Mouse (Mus musculus): ENCODE data around the gene Aig1. TPM values are rescaled to one million over a fixed set of nuclear protein-coding genes. Genes with fewer than 3 reads are reported as not detected.

Gene Aig1
- polyA plus RNA-seq, 1 experiment from 2014 or later, result 37.0 TPM

DNA sequence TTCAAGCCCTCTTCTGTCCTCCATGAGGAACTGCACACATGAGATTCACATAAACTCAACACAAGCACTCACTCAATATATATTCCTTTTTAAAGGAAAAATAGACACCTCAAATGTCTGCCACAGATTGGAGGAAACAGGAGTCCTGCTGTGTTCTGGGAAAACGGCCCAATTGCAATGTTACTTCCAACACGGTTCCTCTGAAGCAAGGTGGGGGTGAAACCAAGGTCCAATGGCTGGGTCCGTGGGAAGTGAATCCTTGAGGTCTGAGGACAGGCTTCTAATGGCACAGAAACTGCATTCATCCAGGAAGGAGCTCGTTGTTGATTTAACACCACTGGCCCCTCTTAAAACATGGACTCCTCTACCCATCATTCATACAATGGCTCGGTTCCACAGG, 67.5 kb downstream of the Aig1 start:
- Histone ChIP-seq H3K27ac (no peak overlapping the region), H3K4me3 (no peak overlapping the region), H3K27me3 (no peaks in the 10 kb centered on the region), H3K36me3 (ENCODE audit: poor library complexity, severe bottlenecking) (peaks cover 8% of the 10 kb centered on the region; the same call in 1 of the 2 replicates), H3K9ac (no peak overlapping the region), H3K4me1 (no peaks in the 10 kb centered on the region), H3K9me3 (replicated peaks) (no peaks in the 10 kb centered on the region), H3K4me2 (no peak overlapping the region)
- ATAC-seq, result no peak
- 92% methylated on average over 5 of the region's 5 CpGs for WGBS

DNA sequence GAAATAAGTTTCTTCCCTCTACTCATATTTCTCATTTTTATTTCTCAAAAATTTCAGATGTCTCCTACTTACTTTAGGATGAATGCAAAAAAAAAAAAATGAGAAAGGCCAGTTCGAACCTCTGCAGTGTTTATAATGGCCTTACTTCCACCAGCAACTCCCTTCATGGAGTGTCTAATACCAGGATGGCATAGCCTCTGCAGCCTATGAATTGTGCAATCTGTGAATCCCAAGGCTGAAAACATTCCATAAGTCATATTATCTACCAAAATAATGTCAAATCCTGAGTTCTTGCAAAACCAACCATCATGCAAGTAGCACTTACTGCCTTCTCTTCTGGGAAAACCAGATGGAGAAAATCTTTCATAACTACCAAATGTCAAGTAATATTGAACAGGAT, 75.3 kb downstream of the Aig1 start:
- WGBS, result 94% methylated on average over 1 of the region's 1 CpGs
- no peak overlapping the region for H3K27ac ChIP-seq

DNA sequence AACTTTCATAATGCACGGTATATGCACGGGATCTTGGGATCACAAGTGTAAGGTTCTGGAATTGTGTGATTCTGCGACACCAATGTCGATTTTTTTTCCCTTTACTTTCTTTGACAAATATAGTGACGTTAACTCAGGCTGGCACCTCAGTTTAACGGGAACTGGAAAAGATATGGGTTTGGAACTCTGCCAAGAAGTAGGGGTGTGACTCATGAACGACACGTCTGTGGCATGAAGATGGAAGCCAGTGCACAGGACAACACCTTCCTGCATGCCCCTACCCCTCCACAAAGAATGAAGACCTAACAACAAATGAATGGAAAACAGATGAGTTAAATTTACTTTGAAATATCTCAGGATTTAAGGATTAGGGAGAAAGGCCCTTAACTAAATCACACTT, 76.0 kb downstream of the Aig1 start:
- H3K9me3 ChIP-seq (replicated peaks), result no peaks in the 10 kb centered on the region
- no peak overlapping the region for H3K27ac ChIP-seq
- 86% methylated on average over 8 of the region's 8 CpGs for WGBS
- H3K4me3 ChIP-seq, result no peak overlapping the region
- H3K4me2 ChIP-seq, result no peak overlapping the region
- H3K9ac ChIP-seq, result no peak overlapping the region
- no peaks in the 10 kb centered on the region for H3K27me3 ChIP-seq
- ATAC-seq, result no peak
- no peaks in the 10 kb centered on the region for H3K4me1 ChIP-seq
- no peaks in the 10 kb centered on the region for H3K36me3 ChIP-seq (ENCODE audit: poor library complexity, severe bottlenecking)

More for the DNA sequence above, 75.3 kb downstream of the Aig1 start:
- H3K36me3 ChIP-seq (ENCODE audit: poor library complexity, severe bottlenecking), result no peaks in the 10 kb centered on the region
- H3K9me3 ChIP-seq (replicated peaks), result no peaks in the 10 kb centered on the region
- no peak overlapping the region for H3K4me3 ChIP-seq
- H3K4me1 ChIP-seq, result no peaks in the 10 kb centered on the region
- H3K4me2 ChIP-seq, result no peak overlapping the region
- H3K9ac ChIP-seq, result no peak overlapping the region
- H3K27me3 ChIP-seq, result no peaks in the 10 kb centered on the region
- no peak for ATAC-seq

DNA sequence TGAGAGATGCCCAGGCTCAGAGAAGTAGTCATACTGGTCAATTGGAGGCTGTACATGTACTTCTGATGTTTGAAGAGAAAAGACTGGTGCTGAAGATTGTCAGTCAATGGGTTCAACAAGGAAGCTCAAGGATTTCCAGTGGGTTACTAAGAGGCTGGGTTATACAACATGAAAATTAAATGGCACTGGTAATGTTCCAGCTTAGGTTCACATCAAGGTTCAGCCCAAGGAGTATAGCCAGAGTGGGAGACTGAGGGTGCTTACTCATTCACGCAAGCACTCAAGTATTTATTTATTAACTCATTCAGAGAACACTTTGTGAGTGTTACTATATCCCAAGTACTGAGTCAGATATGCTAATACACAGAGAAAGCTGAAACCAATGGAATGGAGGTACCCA, 79.2 kb downstream of the Aig1 start:
- H3K9ac ChIP-seq, result no peak overlapping the region
- H3K36me3 ChIP-seq (ENCODE audit: poor library complexity, severe bottlenecking), result no peaks in the 10 kb centered on the region
- H3K27ac ChIP-seq, result no peak overlapping the region
- 100% methylated on average over 1 of the region's 1 CpGs for WGBS
- no peak overlapping the region for H3K4me2 ChIP-seq
- no peaks in the 10 kb centered on the region for H3K4me1 ChIP-seq
- H3K27me3 ChIP-seq, result no peaks in the 10 kb centered on the region
- H3K4me3 ChIP-seq, result no peak overlapping the region
- H3K9me3 ChIP-seq (replicated peaks), result no peaks in the 10 kb centered on the region
- no peak for ATAC-seq

DNA sequence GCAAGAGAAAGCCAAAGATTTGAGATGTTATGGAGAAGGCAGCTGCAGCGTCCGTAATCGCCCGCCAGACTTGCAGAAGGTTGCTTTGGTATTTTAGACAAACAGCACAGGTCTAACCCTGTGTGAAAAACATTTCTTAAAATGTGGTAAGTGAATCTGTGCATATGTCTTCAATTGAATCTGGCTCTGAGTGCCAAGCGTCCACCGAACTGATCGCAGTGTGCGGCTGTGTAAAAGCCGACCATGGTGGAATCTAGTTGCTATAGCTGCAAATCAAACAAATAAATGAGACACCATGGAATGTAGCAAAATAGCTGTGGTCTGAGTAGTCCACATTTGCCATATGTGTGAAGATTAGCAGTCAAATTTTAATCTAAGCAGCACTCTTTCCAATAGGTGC, 80.7 kb downstream of the Aig1 start:
- H3K4me1 ChIP-seq, result no peaks in the 10 kb centered on the region
- no peaks in the 10 kb centered on the region for H3K27me3 ChIP-seq
- ATAC-seq, result no peak
- H3K4me3 ChIP-seq, result no peak overlapping the region
- H3K27ac ChIP-seq, result no peak overlapping the region
- no peaks in the 10 kb centered on the region for H3K36me3 ChIP-seq (ENCODE audit: poor library complexity, severe bottlenecking)
- H3K9ac ChIP-seq, result no peak overlapping the region
- H3K4me2 ChIP-seq, result no peak overlapping the region
- no peaks in the 10 kb centered on the region for H3K9me3 ChIP-seq (replicated peaks)
- WGBS, result 92% methylated on average over 9 of the region's 9 CpGs

DNA sequence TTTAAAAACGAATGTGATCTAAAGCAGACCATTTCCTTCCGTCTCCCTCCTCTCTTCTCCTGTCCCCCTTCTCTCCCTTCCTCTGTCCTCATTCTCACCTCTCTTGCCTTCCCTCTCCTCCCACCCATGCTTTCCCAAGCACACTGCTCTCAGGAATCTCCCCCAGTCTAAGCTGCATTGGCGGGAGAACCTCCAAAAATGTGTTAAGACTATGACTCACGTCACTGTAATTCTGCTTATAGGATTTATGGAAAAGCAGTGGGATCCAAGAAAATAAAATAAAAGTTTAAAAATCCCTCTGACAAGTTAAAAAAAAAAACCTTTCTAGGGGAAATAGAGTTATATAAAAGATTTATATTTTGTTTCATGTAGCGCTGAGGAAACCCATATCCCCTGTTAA, 86.0 kb downstream of the Aig1 start:
- no peak overlapping the region for H3K4me3 ChIP-seq
- H3K36me3 ChIP-seq (ENCODE audit: poor library complexity, severe bottlenecking), result no peaks in the 10 kb centered on the region
- H3K4me2 ChIP-seq, result no peak overlapping the region
- H3K27me3 ChIP-seq, result no peaks in the 10 kb centered on the region
- H3K9ac ChIP-seq, result no peak overlapping the region
- WGBS, result 89% methylated on average over 5 of the region's 5 CpGs
- no peak for ATAC-seq
- no peaks in the 10 kb centered on the region for H3K9me3 ChIP-seq (replicated peaks)
- no peak overlapping the region for H3K27ac ChIP-seq
- no peaks in the 10 kb centered on the region for H3K4me1 ChIP-seq

DNA sequence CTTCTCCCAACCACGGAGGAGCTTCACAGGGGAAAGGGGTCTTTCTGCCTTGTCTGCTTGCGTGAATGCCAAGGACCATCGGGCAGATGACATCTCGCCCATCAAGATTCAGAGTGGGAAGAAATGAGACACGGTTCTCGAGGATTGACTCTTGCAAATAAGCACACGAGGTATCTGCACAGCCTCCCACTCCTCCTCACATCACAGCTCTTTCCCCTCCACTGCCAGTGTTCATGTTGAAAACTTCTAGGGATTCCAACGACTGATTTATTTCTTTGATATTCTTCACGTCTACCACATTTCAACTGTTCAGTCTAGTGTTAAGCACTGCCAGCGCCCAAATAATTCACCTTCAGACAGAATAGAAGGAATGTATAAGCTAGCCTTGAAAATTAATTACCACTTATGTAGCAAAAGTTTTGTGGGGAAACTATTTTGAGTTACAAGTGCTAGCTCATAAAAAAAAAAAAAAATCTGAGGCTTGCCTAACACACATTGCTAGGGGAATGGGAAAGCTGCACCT, 86.5 kb downstream of the Aig1 start:
- H3K4me2 ChIP-seq, result no peak overlapping the region
- no peaks in the 10 kb centered on the region for H3K4me1 ChIP-seq
- no peak for ATAC-seq
- no peak overlapping the region for H3K4me3 ChIP-seq
- H3K27ac ChIP-seq, result no peak overlapping the region
- no peaks in the 10 kb centered on the region for H3K9me3 ChIP-seq (replicated peaks)
- 92% methylated on average over 10 of the region's 10 CpGs for WGBS
- H3K27me3 ChIP-seq, result no peaks in the 10 kb centered on the region
- no peak overlapping the region for H3K9ac ChIP-seq
- no peaks in the 10 kb centered on the region for H3K36me3 ChIP-seq (ENCODE audit: poor library complexity, severe bottlenecking)

DNA sequence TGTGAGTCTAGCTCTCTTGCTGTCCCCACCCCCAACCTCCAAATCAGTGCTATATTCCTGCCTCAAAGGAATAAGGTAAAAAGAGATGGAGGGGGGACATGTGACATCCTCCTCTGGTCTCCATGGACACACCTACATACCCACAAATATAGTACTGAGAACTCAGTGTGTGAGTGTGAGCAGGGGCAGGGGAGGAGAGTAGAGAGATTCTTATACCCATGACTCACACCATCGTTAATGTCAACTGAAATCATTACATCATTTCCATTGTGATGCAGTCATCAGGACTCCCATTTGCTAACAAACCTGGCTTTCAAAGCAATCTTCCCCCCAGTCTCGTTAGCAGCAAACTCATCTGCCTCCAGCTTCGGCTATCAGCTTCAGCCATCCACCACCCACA, 92.8 kb downstream of the Aig1 start:
- no peaks in the 10 kb centered on the region for H3K27me3 ChIP-seq
- H3K27ac ChIP-seq, result no peak overlapping the region
- H3K4me1 ChIP-seq, result no peaks in the 10 kb centered on the region
- no peaks in the 10 kb centered on the region for H3K9me3 ChIP-seq (replicated peaks)
- H3K9ac ChIP-seq, result no peak overlapping the region
- 45% methylated on average over 3 of the region's 3 CpGs for WGBS
- H3K4me2 ChIP-seq, result no peak overlapping the region
- no peaks in the 10 kb centered on the region for H3K36me3 ChIP-seq (ENCODE audit: poor library complexity, severe bottlenecking)
- no peak for ATAC-seq
- H3K4me3 ChIP-seq, result no peak overlapping the region

DNA sequence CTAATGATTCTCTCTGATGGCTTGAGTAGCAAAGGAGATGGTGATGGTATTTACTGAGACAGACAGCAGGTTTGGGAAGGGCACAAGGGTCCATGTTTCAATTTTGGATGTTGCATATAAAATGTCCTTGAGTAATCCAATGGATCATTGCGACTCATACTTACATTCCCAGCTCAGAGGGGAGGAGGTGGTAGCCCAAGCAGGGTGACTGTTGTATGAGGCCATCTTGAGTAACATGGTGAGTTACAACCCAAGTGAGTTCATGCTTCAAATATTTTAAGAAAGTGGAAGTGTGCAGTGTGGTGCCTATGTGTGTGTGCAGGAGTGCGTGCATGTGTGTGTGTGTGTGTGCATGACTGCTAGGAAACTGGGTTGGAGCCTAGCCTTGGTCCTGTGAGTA, 93.4 kb downstream of the Aig1 start:
- 93% methylated on average over 2 of the region's 2 CpGs for WGBS
- Histone ChIP-seq H3K4me2 (no peak overlapping the region), H3K4me1 (no peaks in the 10 kb centered on the region), H3K9ac (no peak overlapping the region), H3K27me3 (no peaks in the 10 kb centered on the region), H3K9me3 (replicated peaks) (no peaks in the 10 kb centered on the region), H3K36me3 (ENCODE audit: poor library complexity, severe bottlenecking) (no peaks in the 10 kb centered on the region), H3K27ac (no peak overlapping the region), H3K4me3 (no peak overlapping the region)
- no peak for ATAC-seq

DNA sequence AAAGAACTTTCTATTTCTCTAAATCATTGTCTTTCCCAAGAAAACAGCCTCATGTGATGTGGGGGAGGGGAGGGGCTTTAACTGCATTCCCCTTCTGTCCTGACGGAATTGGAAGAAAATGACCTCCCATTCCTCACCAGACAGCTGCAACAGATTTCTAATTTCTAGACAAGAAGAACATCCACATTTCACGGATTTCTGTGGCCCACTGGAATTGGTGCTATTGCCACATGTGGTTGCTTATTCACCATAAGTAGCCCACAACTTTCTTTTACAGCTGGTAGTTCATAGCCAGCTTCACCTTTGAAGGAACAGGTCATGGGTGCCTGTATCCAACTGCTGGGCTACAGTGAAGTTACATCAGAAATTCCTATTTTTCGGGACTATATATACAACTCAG, 93.9 kb downstream of the Aig1 start:
- Histone ChIP-seq H3K4me1 (no peaks in the 10 kb centered on the region), H3K4me2 (no peak overlapping the region), H3K4me3 (no peak overlapping the region), H3K27me3 (no peaks in the 10 kb centered on the region), H3K9me3 (replicated peaks) (no peaks in the 10 kb centered on the region), H3K9ac (no peak overlapping the region), H3K36me3 (ENCODE audit: poor library complexity, severe bottlenecking) (no peaks in the 10 kb centered on the region), H3K27ac (no peak overlapping the region)
- no peak for ATAC-seq
- 91% methylated on average over 3 of the region's 3 CpGs for WGBS

DNA sequence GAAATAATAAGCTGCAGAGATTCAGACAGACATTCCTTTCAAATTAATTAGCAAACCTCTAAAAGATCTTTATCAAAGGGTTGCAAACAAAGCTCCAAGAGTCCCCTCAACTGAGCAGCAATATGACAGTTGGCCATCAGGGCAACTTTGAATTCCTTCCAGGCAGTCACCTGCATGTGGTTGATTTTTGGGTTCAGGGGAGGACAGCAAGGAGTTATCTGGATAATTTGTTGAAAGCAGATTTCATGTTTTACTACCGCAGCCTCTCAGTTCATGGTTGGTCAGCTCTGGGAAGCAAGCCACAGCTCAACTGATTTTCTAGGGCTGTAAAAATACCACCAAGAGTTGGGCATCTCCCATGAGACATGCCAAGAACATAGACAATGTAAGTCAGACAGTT, 98.1 kb downstream of the Aig1 start:
- H3K36me3 ChIP-seq (ENCODE audit: poor library complexity, severe bottlenecking), result no peaks in the 10 kb centered on the region
- no peaks in the 10 kb centered on the region for H3K4me1 ChIP-seq
- no peak for ATAC-seq
- H3K27ac ChIP-seq, result no peak overlapping the region
- no peak overlapping the region for H3K9ac ChIP-seq
- no peaks in the 10 kb centered on the region for H3K27me3 ChIP-seq
- no peak overlapping the region for H3K4me2 ChIP-seq
- no peak overlapping the region for H3K4me3 ChIP-seq
- 94% methylated on average over 1 of the region's 1 CpGs for WGBS
- H3K9me3 ChIP-seq (replicated peaks), result no peaks in the 10 kb centered on the region

DNA sequence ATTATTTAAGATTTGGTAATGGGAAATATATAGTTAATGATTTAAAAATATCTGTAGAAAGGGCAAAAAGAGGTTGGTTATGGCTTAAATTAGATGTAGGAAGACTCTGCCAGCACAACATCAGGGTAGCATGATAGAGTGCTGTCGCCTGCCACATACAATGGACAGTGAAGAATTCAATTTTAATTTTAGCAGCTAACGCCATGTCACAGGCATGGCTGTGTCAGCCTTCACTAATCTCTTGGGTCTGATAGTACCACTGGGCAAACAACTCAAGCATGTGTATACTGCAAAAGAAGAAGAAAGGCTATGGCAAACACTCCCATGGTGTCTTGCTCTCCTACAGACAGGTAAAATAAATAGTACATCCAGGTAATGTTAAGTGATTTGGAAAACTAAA, 99.0 kb downstream of the Aig1 start:
- Histone ChIP-seq H3K4me1 (no peaks in the 10 kb centered on the region), H3K36me3 (ENCODE audit: poor library complexity, severe bottlenecking) (no peaks in the 10 kb centered on the region), H3K9ac (no peak overlapping the region), H3K4me2 (no peak overlapping the region), H3K27me3 (no peaks in the 10 kb centered on the region), H3K9me3 (replicated peaks) (no peaks in the 10 kb centered on the region), H3K27ac (no peak overlapping the region), H3K4me3 (no peak overlapping the region)
- no peak for ATAC-seq
- 92% methylated on average over 2 of the region's 2 CpGs for WGBS

DNA sequence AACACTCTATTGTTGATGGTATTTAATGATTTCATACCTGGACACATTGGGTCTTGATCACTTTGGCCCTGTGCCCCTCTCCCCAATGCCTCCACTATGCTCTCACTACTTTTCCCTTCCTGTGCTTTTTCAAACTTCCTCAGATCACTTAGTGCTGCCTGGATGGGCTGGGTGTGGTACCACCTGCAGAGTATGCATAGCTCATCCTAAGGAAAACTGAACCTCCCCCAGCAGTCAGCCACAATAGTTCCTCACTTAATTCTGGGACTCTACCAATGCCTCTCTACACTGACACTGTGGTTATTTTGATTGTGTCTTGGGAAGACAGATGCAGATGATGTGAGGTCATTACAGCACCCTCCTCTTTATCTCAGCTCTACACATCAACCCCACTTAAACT, 99.9 kb downstream of the Aig1 start:
- no peak for ATAC-seq

More for the DNA sequence above, 99.9 kb downstream of the Aig1 start:
- H3K9me3 ChIP-seq (replicated peaks), result no peaks in the 10 kb centered on the region
- no peak overlapping the region for H3K27ac ChIP-seq
- H3K4me3 ChIP-seq, result no peak overlapping the region
- no peaks in the 10 kb centered on the region for H3K27me3 ChIP-seq
- no peak overlapping the region for H3K9ac ChIP-seq
- H3K4me2 ChIP-seq, result no peak overlapping the region
- H3K4me1 ChIP-seq, result no peaks in the 10 kb centered on the region
- H3K36me3 ChIP-seq (ENCODE audit: poor library complexity, severe bottlenecking), result no peaks in the 10 kb centered on the region
